Mouse (Mus musculus) urinary bladder, postnatal 36 days (tissue): ENCODE measurements around the gene 1700019N19Rik.

Experiments used
- DNase-seq, 2 experiments: peaks; one replicate each; pipeline ENCODE4 v3.0.0; 2022; ENCODE audit warnings: low spot score in 2 of 2, mixed read lengths in 1 of 2

Gene 1700019N19Rik

GRCm38 (mm10) chr19:58806364-58806763 is 12.1 kb upstream of the 1700019N19Rik start:
- peak; percentile 41 to 66 for DNase-seq

GRCm38 (mm10) chr19:58805191-58805779 is 11.0 kb upstream of the 1700019N19Rik start:
- DNase-seq = no peak

- DNase-seq = no peak
Measured at GRCm38 (mm10) chr19:58795114-58795669, 931 bp upstream of the 1700019N19Rik start.

GRCm38 (mm10) chr19:58789194-58789593 is 5.1 kb downstream of the 1700019N19Rik start:
- no peak for DNase-seq

GRCm38 (mm10) chr19:58783938-58784337 is 10.3 kb downstream of the 1700019N19Rik start:
- no peak for DNase-seq

- no peak for DNase-seq
Measured at GRCm38 (mm10) chr19:58781566-58781965, 12.7 kb downstream of the 1700019N19Rik start.

GRCm38 (mm10) chr19:58776461-58776860 is 17.8 kb downstream of the 1700019N19Rik start:
- DNase-seq = no peak

GRCm38 (mm10) chr19:58767329-58767728 is 26.9 kb downstream of the 1700019N19Rik start:
- no peak for DNase-seq

GRCm38 (mm10) chr19:58762848-58763541 is 31.3 kb downstream of the 1700019N19Rik start:
- peak; percentile 37 to 63 for DNase-seq

- DNase-seq = no peak
Measured at GRCm38 (mm10) chr19:58762316-58762715, 31.9 kb downstream of the 1700019N19Rik start.

GRCm38 (mm10) chr19:58759423-58759822 is 34.8 kb downstream of the 1700019N19Rik start, which contains the start of gene Pnliprp2:
Pnliprp2 (plus strand) TSS chr19:58759719.
- peak; percentile 4 to 6 for DNase-seq

- no peak for DNase-seq
Measured at GRCm38 (mm10) chr19:58758871-58759270, 35.4 kb downstream of the 1700019N19Rik start.

GRCm38 (mm10) chr19:58751504-58751903 is 42.8 kb downstream of the 1700019N19Rik start:
- DNase-seq = no peak

- DNase-seq = no peak
Measured at GRCm38 (mm10) chr19:58750822-58751221, 43.4 kb downstream of the 1700019N19Rik start.

- DNase-seq = no peak
Measured at GRCm38 (mm10) chr19:58747498-58748000, 46.7 kb downstream of the 1700019N19Rik start.

GRCm38 (mm10) chr19:58743736-58744135 is 50.5 kb downstream of the 1700019N19Rik start:
- DNase-seq = no peak

- no peak for DNase-seq
Measured at GRCm38 (mm10) chr19:58742711-58743110, 51.5 kb downstream of the 1700019N19Rik start.

GRCm38 (mm10) chr19:58741036-58741435 is 53.2 kb downstream of the 1700019N19Rik start:
- DNase-seq = no peak

- DNase-seq = no peak
Measured at GRCm38 (mm10) chr19:58738111-58738510, 56.1 kb downstream of the 1700019N19Rik start.
